Mouse (Mus musculus) kidney, embryonic 14.5 days (tissue): Measurements from ENCODE around the gene Gtpbp2. TPM values are rescaled to one million over a fixed set of nuclear protein-coding genes. Genes with fewer than 3 reads are reported as not detected.
A peak's percentile ranks its signal among the peaks of the same experiment; 100 is the strongest.

Source experiments
- ATAC-seq: fragments of 200-750 bp; cut with Nextera tagmentation; 2 replicates; pipeline ENCODE4 v1.8.0; 2017; ENCODE audit warnings: moderate number of reproducible peaks, mild to moderate bottlenecking, moderate TSS enrichment, moderate library complexity; ENCODE audit not compliant: low FRiP score, low TSS enrichment
- H3K27ac ChIP-seq: fragments of 300-500 bp; sonication (generic); 2 replicates; pipeline ENCODE4 v1.5.1; 2014; ENCODE audit warnings: low read depth, mild to moderate bottlenecking, low read length, moderate library complexity, mixed read lengths
- H3K27me3 ChIP-seq: fragments of 300-500 bp; sonication (generic); 2 replicates; pipeline ENCODE4 v1.6.1; 2014; ENCODE audit warnings: mild to moderate bottlenecking, low read length; ENCODE audit not compliant: control insufficient read depth, insufficient read depth
- H3K36me3 ChIP-seq: fragments of 300-500 bp; sonication (generic); 2 replicates; pipeline ENCODE4 v1.6.1; 2014; ENCODE audit warnings: low read length, mixed read lengths; ENCODE audit not compliant: control insufficient read depth, insufficient read depth
- H3K4me1 ChIP-seq: fragments of 300-500 bp; sonication (generic); 2 replicates; pipeline ENCODE4 v1.6.1; 2014; ENCODE audit warnings: low read length, mixed read lengths; ENCODE audit not compliant: control insufficient read depth, insufficient read depth
- H3K4me2 ChIP-seq: fragments of 300-500 bp; sonication (generic); replicated peaks from 2 replicates; pipeline ENCODE4 v1.6.1; 2014; ENCODE audit warnings: low read depth, mild to moderate bottlenecking, low read length
- H3K4me3 ChIP-seq: fragments of 300-500 bp; sonication (generic); 2 replicates; pipeline ENCODE4 v1.5.1; 2014; ENCODE audit warnings: mild to moderate bottlenecking, low read length
- H3K9ac ChIP-seq: fragments of 300-500 bp; sonication (generic); 2 replicates; pipeline ENCODE4 v1.6.1; 2014; ENCODE audit warnings: low read depth, mild to moderate bottlenecking, low read length, moderate library complexity
- H3K9me3 ChIP-seq: fragments of 300-500 bp; sonication (generic); 2 replicates; pipeline ENCODE4 v1.6.1; 2016; ENCODE audit warnings: low read length; ENCODE audit not compliant: control insufficient read depth
- WGBS: fragments of 180-500 bp; shearing (Covaris S2); extraction: QIAGEN DNeasy Blood & Tissue Kit; methylation state at CpG from one replicate; pipeline ENCODE4 v1.1.7; 2014; 5-methylcytosine and 5-hydroxymethylcytosine counted together
- polyA plus RNA-seq: library from polyadenylated mRNA; unstranded; fragments of >200 nt; fragmentation: Nextera tagmentation; extraction: Ambion mirVana; gene quantifications from 2 replicates; pipeline ENCODE4 v1.2.1, GENCODE M21; 2014

Gene Gtpbp2
- polyA plus RNA-seq, 1 experiment from 2014 or later: 35.6 TPM

DNA sequence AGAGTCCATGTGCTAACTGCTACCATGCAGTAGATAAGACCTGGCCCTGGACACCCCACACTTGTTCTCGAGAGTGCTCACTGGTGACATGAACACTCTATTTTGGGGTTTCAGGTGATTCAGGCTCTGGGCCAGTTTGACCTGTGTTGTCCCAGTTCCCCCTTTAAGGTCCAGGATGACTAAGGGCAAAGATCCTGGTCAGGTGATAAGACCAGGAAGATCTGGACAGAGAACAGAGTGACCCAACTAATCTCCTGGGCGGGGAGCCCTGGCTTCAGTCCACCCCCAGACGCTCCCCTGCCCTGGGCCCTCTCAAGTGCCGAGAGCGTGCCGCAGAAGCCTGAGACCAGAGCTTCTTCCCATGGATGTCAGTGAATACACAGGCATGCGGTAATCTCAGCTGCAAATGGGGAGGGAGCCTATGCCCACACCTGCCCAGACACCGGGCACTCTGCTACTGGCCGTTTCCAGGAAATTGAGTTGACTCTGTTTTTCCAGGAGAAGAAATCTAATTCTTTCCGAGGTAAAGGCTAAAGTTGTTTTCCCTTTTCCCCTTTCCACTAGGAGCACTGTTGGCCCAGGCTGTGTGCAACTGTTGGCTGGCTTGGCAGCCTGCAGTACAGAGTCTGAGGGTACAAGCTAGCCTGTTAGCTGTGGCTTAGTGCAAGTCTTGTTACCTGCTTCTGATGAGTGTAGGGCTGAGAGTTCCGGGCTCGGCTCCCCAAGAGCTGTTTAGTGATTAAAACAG, 36.7 kb upstream of the Gtpbp2 start:
- H3K4me3 ChIP-seq: no peak overlapping the region
- 91% methylated on average over 12 of the region's 12 CpGs for WGBS
- no peak overlapping the region for H3K9ac ChIP-seq
- no peaks in the 10 kb centered on the region for H3K27me3 ChIP-seq
- peaks cover 81% of the 10 kb centered on the region for H3K36me3 ChIP-seq
- H3K9me3 ChIP-seq: no peaks in the 10 kb centered on the region
- no peaks in the 10 kb centered on the region for H3K4me1 ChIP-seq
- no peak for ATAC-seq
- H3K4me2 ChIP-seq: no peak overlapping the region
- H3K27ac ChIP-seq: no peak overlapping the region

DNA sequence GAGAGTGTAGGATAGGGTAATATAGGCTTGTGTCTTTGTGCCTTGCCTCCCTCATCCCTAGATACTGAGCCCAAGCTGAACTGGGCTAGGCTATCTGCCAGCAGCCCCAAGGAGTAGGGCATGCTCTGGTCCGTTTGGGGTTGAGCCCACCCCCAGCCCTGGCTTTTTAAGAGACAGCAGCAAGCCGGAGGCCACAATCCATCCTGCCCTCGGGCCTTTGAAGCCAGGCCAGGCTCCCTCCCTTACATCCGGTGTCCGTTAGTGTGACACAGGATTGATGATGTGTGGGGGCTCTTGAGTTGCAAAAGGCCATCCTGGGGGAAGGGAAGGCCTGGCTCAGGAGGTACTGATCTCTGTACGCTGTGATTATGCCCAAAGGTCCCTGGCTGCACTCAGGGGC, 34.2 kb upstream of the Gtpbp2 start:
- Histone ChIP-seq H3K9ac (no peak overlapping the region), H3K27me3 (no peaks in the 10 kb centered on the region), H3K27ac (peak overlapping the region; percentile 0; the same call in 1 of the 2 replicates), H3K4me1 (no peaks in the 10 kb centered on the region; the same call in 1 of the 2 replicates), H3K36me3 (peaks cover 79% of the 10 kb centered on the region), H3K9me3 (no peaks in the 10 kb centered on the region), H3K4me3 (no peak overlapping the region), H3K4me2 (no peak overlapping the region)
- 28% methylated on average over 6 of the region's 6 CpGs for WGBS
- peak; percentile 24; the same call in 1 of the 2 replicates for ATAC-seq

DNA sequence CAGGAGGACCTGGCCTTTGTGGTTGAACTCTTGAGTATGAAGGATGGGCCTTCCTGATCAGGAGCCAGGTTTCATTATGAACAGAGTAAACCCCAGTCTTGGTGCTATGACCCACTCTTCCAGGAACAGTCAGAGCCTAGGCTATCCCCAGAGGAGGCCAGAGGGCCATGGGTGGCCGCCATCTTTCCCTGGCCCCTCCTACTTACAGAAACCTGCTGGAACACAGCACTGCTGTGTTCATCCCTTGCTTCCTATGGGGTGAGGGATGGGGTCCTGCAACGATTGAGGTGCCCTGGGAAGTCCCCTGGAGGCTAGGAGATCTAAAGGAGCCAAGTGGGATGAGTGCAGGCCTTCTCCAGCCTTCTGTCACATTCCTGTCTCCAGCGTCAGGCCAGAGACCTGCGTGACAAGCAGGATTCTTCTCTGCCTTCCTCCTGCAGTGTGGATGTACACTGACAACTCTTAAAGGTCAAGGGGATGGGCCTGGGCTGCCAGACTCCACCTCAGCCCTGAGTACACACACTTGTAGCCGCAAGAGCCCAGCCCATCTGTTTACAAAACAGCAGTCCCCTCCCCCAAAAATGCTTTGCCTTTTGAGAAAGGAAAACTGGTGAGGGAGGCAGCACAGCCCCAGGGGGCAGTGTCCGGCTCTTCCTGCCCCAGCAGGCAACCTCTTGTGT, 32.9 kb upstream of the Gtpbp2 start:
- H3K9me3 ChIP-seq: no peaks in the 10 kb centered on the region
- H3K4me1 ChIP-seq: peaks cover 6% of the 10 kb centered on the region; the same call in 1 of the 2 replicates
- H3K9ac ChIP-seq: no peak overlapping the region
- H3K36me3 ChIP-seq: peaks cover 69% of the 10 kb centered on the region
- ATAC-seq: no peak
- no peaks in the 10 kb centered on the region for H3K27me3 ChIP-seq
- WGBS: 85% methylated on average over 6 of the region's 6 CpGs
- H3K27ac ChIP-seq: no peak overlapping the region
- no peak overlapping the region for H3K4me2 ChIP-seq
- no peak overlapping the region for H3K4me3 ChIP-seq

DNA sequence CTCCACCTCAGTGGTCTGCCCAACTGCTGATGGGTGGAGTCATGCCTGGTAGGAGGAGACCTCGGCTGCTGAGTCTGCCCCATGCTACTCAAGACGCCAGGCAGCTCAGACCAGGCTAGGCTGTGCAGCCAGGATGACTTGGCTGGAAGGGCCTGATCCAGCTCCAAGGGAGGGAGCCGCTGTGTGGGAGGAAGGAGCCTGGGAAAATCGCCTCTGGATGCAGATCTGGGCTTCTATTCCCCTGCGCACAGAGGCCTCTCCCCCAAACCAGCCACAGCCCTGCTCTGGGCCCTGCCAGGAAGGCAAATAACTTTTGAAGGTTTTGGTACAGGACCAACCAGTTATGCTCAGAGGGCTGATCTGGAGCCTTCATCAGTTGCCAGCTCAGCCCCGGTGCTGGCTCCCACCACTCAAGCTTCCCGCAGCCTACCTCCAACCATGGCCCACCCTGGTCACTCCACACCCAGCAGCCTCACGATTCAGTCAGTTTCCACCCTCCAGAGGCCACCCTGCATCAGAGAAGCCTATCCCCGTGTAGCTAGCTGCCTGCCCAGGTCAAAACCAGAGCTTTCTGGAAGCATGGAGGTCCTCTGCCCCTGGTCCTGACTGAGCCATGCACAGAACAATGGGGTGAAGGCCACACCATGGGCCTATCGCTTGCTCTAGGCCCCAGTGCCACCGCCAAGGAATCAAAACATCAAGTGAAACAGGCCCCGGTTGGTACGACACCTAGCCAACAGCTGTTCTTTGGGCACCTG, 30.9 kb upstream of the Gtpbp2 start:
- no peak for ATAC-seq

DNA sequence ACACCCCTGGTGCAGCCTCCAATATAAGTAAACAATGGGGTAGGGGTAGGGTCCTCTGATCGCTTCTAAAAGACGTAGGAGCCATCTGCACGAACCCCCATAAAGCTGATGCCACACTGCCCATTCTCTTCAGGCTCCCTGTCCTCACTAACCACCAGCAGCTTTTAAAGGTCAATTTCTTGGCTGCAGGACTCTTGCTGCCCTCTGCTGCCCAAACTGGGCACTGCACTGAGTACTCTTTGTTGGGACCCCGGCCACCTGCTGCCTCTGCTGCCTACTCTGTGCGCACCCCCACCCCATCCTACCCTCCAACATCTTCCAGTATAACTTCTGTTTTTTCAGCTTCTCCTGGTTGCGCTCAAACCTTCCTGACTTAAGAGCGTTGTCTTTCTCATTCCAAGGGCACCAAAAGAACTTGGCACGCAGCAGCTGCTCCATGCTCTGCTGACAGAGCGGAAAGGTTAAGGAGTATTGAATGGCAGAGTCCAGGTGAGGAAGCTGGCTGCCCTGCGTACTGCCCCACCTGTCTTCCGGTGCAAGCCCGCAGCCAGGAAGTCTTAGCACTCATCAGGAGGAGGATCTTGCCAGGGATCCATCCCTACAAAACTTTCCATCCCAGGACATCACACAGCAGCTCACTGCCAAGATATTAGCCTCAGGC, 28.6 kb upstream of the Gtpbp2 start:
- no peak overlapping the region for H3K9ac ChIP-seq
- ATAC-seq: peak; percentile 50
- H3K4me1 ChIP-seq: peaks cover 6% of the 10 kb centered on the region; the same call in 1 of the 2 replicates
- no peaks in the 10 kb centered on the region for H3K27me3 ChIP-seq
- WGBS: 11% methylated on average over 12 of the region's 12 CpGs
- H3K36me3 ChIP-seq: peaks cover 28% of the 10 kb centered on the region
- no peaks in the 10 kb centered on the region for H3K9me3 ChIP-seq
- H3K4me2 ChIP-seq: 0 out of 2 replicates have a peak overlapping the region, but pooled peaks have one; percentile 0
- no peak overlapping the region for H3K27ac ChIP-seq
- H3K4me3 ChIP-seq: no peak overlapping the region

More for the DNA sequence above, 30.9 kb upstream of the Gtpbp2 start:
- Histone ChIP-seq H3K4me3 (no peak overlapping the region), H3K27ac (no peak overlapping the region), H3K4me1 (peaks cover 6% of the 10 kb centered on the region; the same call in 1 of the 2 replicates), H3K4me2 (no peak overlapping the region), H3K9ac (no peak overlapping the region), H3K36me3 (peaks cover 49% of the 10 kb centered on the region), H3K27me3 (no peaks in the 10 kb centered on the region), H3K9me3 (no peaks in the 10 kb centered on the region)
- 71% methylated on average over 13 of the region's 13 CpGs for WGBS

DNA sequence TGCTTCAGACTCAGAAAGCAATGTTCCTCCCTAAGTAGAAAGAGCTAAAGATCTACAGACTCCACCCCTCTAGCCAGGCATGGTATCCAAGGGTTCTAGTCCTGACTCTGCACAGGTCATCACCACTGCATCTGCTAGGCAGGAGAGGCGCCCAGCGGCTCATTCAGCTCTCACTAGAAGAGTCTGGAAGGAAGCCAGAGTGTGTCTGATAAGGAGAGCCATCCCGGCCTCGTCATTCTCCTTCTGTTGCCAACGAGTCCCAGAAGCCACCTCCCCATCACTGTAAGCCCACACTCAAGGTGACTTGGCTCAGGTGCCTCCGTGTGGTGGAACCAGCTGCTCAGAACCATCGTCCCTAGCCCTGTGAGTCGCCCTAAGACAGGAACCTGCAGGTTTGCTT, 28.0 kb upstream of the Gtpbp2 start:
- no peak overlapping the region for H3K4me2 ChIP-seq
- peaks cover 6% of the 10 kb centered on the region; the same call in 1 of the 2 replicates for H3K4me1 ChIP-seq
- WGBS: 82% methylated on average over 8 of the region's 8 CpGs

DNA sequence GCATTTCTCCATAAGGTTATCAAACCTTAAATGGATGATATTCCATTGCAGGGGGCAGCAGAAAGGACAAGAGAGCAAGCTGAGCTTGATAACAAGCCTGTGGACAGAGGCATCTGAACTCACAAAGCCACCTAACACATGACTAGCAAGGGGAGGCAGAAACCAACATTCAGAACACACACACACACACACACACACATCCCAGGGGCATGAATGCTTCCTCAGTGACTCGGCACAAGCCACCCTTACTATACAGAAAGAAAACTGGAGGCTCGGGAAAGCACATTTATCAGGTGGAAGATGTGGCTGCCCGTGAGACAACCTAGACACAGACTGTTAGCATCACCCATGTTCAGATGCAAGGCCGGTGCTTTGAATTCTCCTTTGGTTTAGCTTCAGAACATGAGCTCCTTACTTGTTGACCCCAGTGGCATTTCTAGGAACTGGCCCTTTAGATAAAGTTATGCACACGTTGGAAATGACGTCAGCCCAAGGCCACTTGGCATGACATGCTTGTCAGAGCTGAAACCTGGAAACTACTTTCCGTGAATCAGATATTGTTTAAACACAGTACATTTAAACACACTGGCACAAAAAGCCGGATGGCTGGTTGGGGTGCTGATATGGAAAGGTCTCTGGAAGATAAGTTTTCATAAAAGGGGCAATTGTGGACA, 22.1 kb upstream of the Gtpbp2 start:
- ATAC-seq: no peak
- H3K36me3 ChIP-seq: no peaks in the 10 kb centered on the region
- H3K9ac ChIP-seq: no peak overlapping the region
- H3K27ac ChIP-seq: no peak overlapping the region
- H3K4me1 ChIP-seq: peaks cover 7% of the 10 kb centered on the region
- H3K4me2 ChIP-seq: no peak overlapping the region
- H3K4me3 ChIP-seq: no peak overlapping the region
- 81% methylated on average over 8 of the region's 8 CpGs for WGBS
- no peaks in the 10 kb centered on the region for H3K9me3 ChIP-seq
- H3K27me3 ChIP-seq: no peaks in the 10 kb centered on the region

More for the DNA sequence above, 28.0 kb upstream of the Gtpbp2 start:
- no peak overlapping the region for H3K27ac ChIP-seq
- H3K9ac ChIP-seq: no peak overlapping the region
- H3K36me3 ChIP-seq: peaks cover 21% of the 10 kb centered on the region
- peak; percentile 13; the same call in 1 of the 2 replicates for ATAC-seq
- no peaks in the 10 kb centered on the region for H3K9me3 ChIP-seq
- H3K4me3 ChIP-seq: no peak overlapping the region
- H3K27me3 ChIP-seq: no peaks in the 10 kb centered on the region

DNA sequence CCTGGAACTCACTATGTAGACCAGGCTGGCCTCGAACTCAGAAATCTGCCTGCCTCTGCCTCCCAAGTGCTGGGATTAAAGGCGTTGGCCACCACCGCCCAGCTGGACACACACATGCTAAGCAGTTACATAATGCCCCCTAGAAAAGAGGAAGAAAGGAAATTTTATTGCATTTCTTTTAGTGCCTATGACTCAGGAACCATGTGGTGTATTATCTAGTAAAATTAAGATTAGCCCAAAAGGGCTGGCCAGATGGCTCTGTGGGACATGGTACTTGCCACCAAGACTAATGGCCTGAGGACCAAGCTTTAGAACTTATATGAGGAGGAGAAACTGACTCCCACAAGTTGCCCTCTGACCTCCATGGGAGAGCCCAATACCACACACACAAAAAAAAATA, 21.0 kb upstream of the Gtpbp2 start:
- no peaks in the 10 kb centered on the region for H3K36me3 ChIP-seq
- H3K9ac ChIP-seq: no peak overlapping the region
- no peaks in the 10 kb centered on the region for H3K9me3 ChIP-seq
- ATAC-seq: no peak
- peaks cover 11% of the 10 kb centered on the region for H3K4me1 ChIP-seq
- 93% methylated on average over 3 of the region's 3 CpGs for WGBS
- no peak overlapping the region for H3K4me2 ChIP-seq
- H3K27me3 ChIP-seq: no peaks in the 10 kb centered on the region
- H3K4me3 ChIP-seq: no peak overlapping the region
- no peak overlapping the region for H3K27ac ChIP-seq
